ENCODE assay signal across 8 mouse cellular contexts in genomic region chr11:118211749-118212635, GRCm38 (mm10). TPM values are rescaled to one million over a fixed set of nuclear protein-coding genes. Genes with fewer than 3 reads are reported as not detected.
A peak's percentile ranks its signal among the peaks of the same experiment; 100 is the strongest.
DNase-seq lines count a peak whose midpoint lies in the region; ATAC-seq and TF ChIP-seq lines count a peak whose summit lies in the region.

No protein-coding gene starts in this region.

- peak overlapping the region; percentile 21 for H3K4me3 ChIP-seq in left cerebral cortex, adult 2 months
- H3K4me3 ChIP-seq in bone marrow macrophage, adult 2 months (ENCODE audit: insufficient read depth, low read length) = peak overlapping the region; percentile 41
- no peak overlapping the region for H3K4me3 ChIP-seq in kidney, adult 2 months (ENCODE audit: insufficient read depth, low read depth, low read length)
- no peak overlapping the region for H3K4me3 ChIP-seq in liver, embryonic 12.5 days

- H3K27me3 ChIP-seq in kidney, adult 2 months (replicated peaks; ENCODE audit: control insufficient read depth, insufficient read depth, low read length) = no peaks in the 10 kb centered on the region
- no peaks in the 10 kb centered on the region for H3K27me3 ChIP-seq in liver, embryonic 12.5 days (replicated peaks)

- no peaks in the 10 kb centered on the region for H3K36me3 ChIP-seq in kidney, adult 2 months (ENCODE audit: control insufficient read depth, insufficient read depth, low read length)
- no peaks in the 10 kb centered on the region for H3K36me3 ChIP-seq in liver, embryonic 12.5 days

- 22% methylated on average over 10 of the region's 10 CpGs for WGBS in kidney, adult 2 months
- 40% methylated on average over 10 of the region's 10 CpGs for WGBS in liver, embryonic 12.5 days (ENCODE audit: insufficient replicate concordance)

- H3K27ac ChIP-seq in left cerebral cortex, adult 2 months = peak overlapping the region; percentile 89
- H3K27ac ChIP-seq in bone marrow macrophage, adult 2 months (ENCODE audit: insufficient read depth, low read depth, low read length) = peak overlapping the region; percentile 86
- peak overlapping the region; percentile 66 for H3K27ac ChIP-seq in kidney, adult 2 months (ENCODE audit: insufficient read depth, low read depth, low read length)
- peak overlapping the region; percentile 64 for H3K27ac ChIP-seq in liver, embryonic 12.5 days

- no peak for TF ChIP-seq POLR2A in bone marrow macrophage, adult 2 months (IDR thresholded peaks at IDR 0.05; ENCODE audit: borderline replicate concordance, low read depth, low read length)
- TF ChIP-seq POLR2A in kidney, adult 2 months (IDR thresholded peaks at IDR 0.05; ENCODE audit: low read depth, low read length) = no peak

- no peak overlapping the region for H3K9ac ChIP-seq in liver, embryonic 12.5 days

- H3K9me3 ChIP-seq in liver, embryonic 12.5 days (replicated peaks) = no peaks in the 10 kb centered on the region

- peak; percentile 26; the same call in 1 of the 2 replicates for ATAC-seq in liver, embryonic 12.5 days
- ATAC-seq in megakaryocyte-erythroid progenitor cell, adult 5-6 weeks (replicated peaks; ENCODE audit: low FRiP score, low TSS enrichment, poor library complexity, severe bottlenecking) = no peak

- peak overlapping the region; percentile 11; the same call in 1 of the 2 replicates for H3K4me2 ChIP-seq in liver, embryonic 12.5 days

- no peak for TF ChIP-seq CTCF in left cerebral cortex, adult 2 months (IDR thresholded peaks at IDR 0.05)
- TF ChIP-seq CTCF in bone marrow macrophage, adult 2 months (IDR thresholded peaks at IDR 0.05; ENCODE audit: low read depth, low read length) = no peak
- no peak for TF ChIP-seq CTCF in kidney, adult 2 months (conservative IDR thresholded peaks at IDR 0.05; ENCODE audit: insufficient read depth, insufficient read length, low read depth, low read length)

- no peak for DNase-seq in left cerebral cortex, adult 2 months (ENCODE audit: extremely low spot score in 1 of 2, low spot score in 2 of 2)
- DNase-seq in left cerebral cortex, adult 11 months (ENCODE audit: low spot score) = no peak
- peak; percentile 55 to 65 for DNase-seq in frontal cortex, postnatal 36 days (ENCODE audit: low spot score in 2 of 2)
- DNase-seq in kidney, adult 2 months = peak; percentile 84
- peak; percentile 65 to 68 for DNase-seq in spleen, adult 18-20 months

- intact Hi-C loops in left cerebral cortex, adult 2 months (cut with DNase I) = loop anchor here (1.0 to 2.0 kb wide), 2 partner anchors 10 to 29 kb away; no protein-coding TSS in a partner anchor

- peaks cover 68% of the 10 kb centered on the region for H3K4me1 ChIP-seq in bone marrow macrophage, adult 2 months (ENCODE audit: control insufficient read depth, insufficient read depth, low read length)
- H3K4me1 ChIP-seq in kidney, adult 2 months (ENCODE audit: control insufficient read depth, insufficient read depth, low read length) = peaks cover 50% of the 10 kb centered on the region
- H3K4me1 ChIP-seq in liver, embryonic 12.5 days = peaks cover 57% of the 10 kb centered on the region

RNA-seq across cellular contexts. Expression of gene Cyth1, which starts 36.4 kb away (rescaled TPM):
- 10 to 100 TPM; 65.2 to 69.3 TPM for total RNA-seq in left cerebral cortex, adult 2 months (2021)
- polyA plus RNA-seq in bone marrow macrophage, adult 2 months (2012; ENCODE audit: insufficient read depth, insufficient read length, missing spikeins) = 41.8 and 47.2 TPM in 2 replicates
- 18.9 and 19.5 TPM in 2 replicates for polyA plus RNA-seq in kidney, adult 2 months (2012; rRNA removed)
- 4.7 and 5.4 TPM in 2 replicates for polyA plus RNA-seq in liver, embryonic 12.5 days (2016; fragmentation: Nextera tagmentation; extraction: Ambion mirVana)
- total RNA-seq in megakaryocyte-erythroid progenitor cell, adult 5-6 weeks (2014; fragmentation: Nextera tagmentation) = 6.8 and 14.3 TPM in 2 replicates
- 11.2 and 17.7 TPM in 2 replicates for total RNA-seq in megakaryocyte-erythroid progenitor cell, adult 5-6 weeks (2017)

Comparison
In these comparisons a context has a peak if more than half of its experiments do, and no peak if none do; other contexts are left out.
1. DNase-seq: peak in frontal cortex, postnatal 36 days (2 of 2), kidney, adult 2 months (single experiment) and spleen, adult 18-20 months (2 of 2); none in left cerebral cortex, adult 2 months (0 of 2) and left cerebral cortex, adult 11 months (single experiment).
2. H3K4me3 ChIP-seq: peak in left cerebral cortex, adult 2 months (single experiment) and bone marrow macrophage, adult 2 months (single experiment); none in kidney, adult 2 months (single experiment) and liver, embryonic 12.5 days (single experiment).
3. Peak in every context shown above with its lines, with median percentiles within 50 percentile points of each other: H3K27ac ChIP-seq.